Mouse (Mus musculus) E14TG2a.4 (cell line): Measurements from ENCODE around the gene Litaf.

Experiments
- CTCF ChIP-seq: conservative IDR thresholded peaks from 2 replicates; pipeline ENCODE4 v1.5.1; 2014; ENCODE audit warnings: low read length
- POU5F1 ChIP-seq: IDR thresholded peaks from 2 replicates; pipeline ENCODE4 v1.6.1; 2014; ENCODE audit warnings: low read length, borderline replicate concordance

GRCm38 (mm10) chr16:11046437-11046836, 19.5 kb downstream of the Litaf start:
- no peak for TF ChIP-seq CTCF
- no peak for TF ChIP-seq POU5F1
